Mouse (Mus musculus) thymus, postnatal 0 days (tissue): Measurements from ENCODE around the gene Cldn6. TPM values are rescaled to one million over a fixed set of nuclear protein-coding genes. Genes with fewer than 3 reads are reported as not detected.

ENCODE experiments used
- DNase-seq: peaks from one replicate; pipeline ENCODE4 v3.0.0-alpha.2; 2015; ENCODE audit warnings: low spot score
- polyA plus RNA-seq: library from polyadenylated mRNA; unstranded; fragments of >200 nt; fragmentation: Nextera tagmentation; extraction: Ambion mirVana; gene quantifications from 2 replicates; pipeline ENCODE4 v1.2.1, GENCODE M21; 2015

Gene Cldn6
- polyA plus RNA-seq, 1 experiment from 2014 or later: 0.39 TPM

- no peak for DNase-seq
These were observed 4.6 kb upstream of the Cldn6 start for GRCm38 (mm10) chr17:23674271-23674952.

GRCm38 (mm10) chr17:23675127-23675526 lies 3.9 kb upstream of the Cldn6 start:
- no peak for DNase-seq

- DNase-seq: no peak
These were observed 3.3 kb upstream of the Cldn6 start for GRCm38 (mm10) chr17:23675564-23676281.

GRCm38 (mm10) chr17:23676473-23677031 lies 2.5 kb upstream of the Cldn6 start:
- DNase-seq: peak; percentile 23

- DNase-seq: peak; percentile 91
These were observed 1.8 kb upstream of the Cldn6 start, which contains the start of gene Tnfrsf12a for GRCm38 (mm10) chr17:23677236-23677679. Tnfrsf12a (minus strand) TSS chr17:23677468.

GRCm38 (mm10) chr17:23680336-23680735 lies 1.3 kb downstream of the Cldn6 start:
- DNase-seq: no peak

GRCm38 (mm10) chr17:23681086-23681485 lies 2.0 kb downstream of the Cldn6 start:
- no peak for DNase-seq

- DNase-seq: no peak
These were observed 3.0 kb downstream of the Cldn6 start for GRCm38 (mm10) chr17:23682092-23682491.

GRCm38 (mm10) chr17:23682530-23682929 lies 3.5 kb downstream of the Cldn6 start:
- DNase-seq: no peak

- no peak for DNase-seq
These were observed 4.2 kb downstream of the Cldn6 start for GRCm38 (mm10) chr17:23683226-23683625.

GRCm38 (mm10) chr17:23683856-23684672 lies 5.0 kb downstream of the Cldn6 start, which contains the start of gene Cldn9:
Cldn9 (minus strand) TSS chr17:23684026.
- DNase-seq: no peak

GRCm38 (mm10) chr17:23694491-23694890 lies 15.4 kb downstream of the Cldn6 start:
- no peak for DNase-seq

- no peak for DNase-seq
These were observed 16.8 kb downstream of the Cldn6 start for GRCm38 (mm10) chr17:23695801-23696200.

GRCm38 (mm10) chr17:23699131-23700077 lies 20.4 kb downstream of the Cldn6 start:
- DNase-seq: no peak

GRCm38 (mm10) chr17:23700079-23700478 lies 21.0 kb downstream of the Cldn6 start:
- peak; percentile 71 for DNase-seq

GRCm38 (mm10) chr17:23703301-23703700 lies 24.3 kb downstream of the Cldn6 start:
- DNase-seq: no peak

GRCm38 (mm10) chr17:23704741-23705140 lies 25.7 kb downstream of the Cldn6 start:
- no peak for DNase-seq

GRCm38 (mm10) chr17:23705525-23706104 lies 26.6 kb downstream of the Cldn6 start:
- DNase-seq: no peak

GRCm38 (mm10) chr17:23706212-23706611 lies 27.2 kb downstream of the Cldn6 start:
- DNase-seq: peak; percentile 69

GRCm38 (mm10) chr17:23717003-23717402 lies 38.0 kb downstream of the Cldn6 start:
- DNase-seq: no peak
